Mouse (Mus musculus): ENCODE results near the gene Nek10. TPM values are rescaled to one million over a fixed set of nuclear protein-coding genes. Genes with fewer than 3 reads are reported as not detected.
A peak's percentile ranks its signal among the peaks of the same experiment; 100 is the strongest.

Nek10 gene
- total RNA-seq, 1 experiment = 0.67 TPM

DNA sequence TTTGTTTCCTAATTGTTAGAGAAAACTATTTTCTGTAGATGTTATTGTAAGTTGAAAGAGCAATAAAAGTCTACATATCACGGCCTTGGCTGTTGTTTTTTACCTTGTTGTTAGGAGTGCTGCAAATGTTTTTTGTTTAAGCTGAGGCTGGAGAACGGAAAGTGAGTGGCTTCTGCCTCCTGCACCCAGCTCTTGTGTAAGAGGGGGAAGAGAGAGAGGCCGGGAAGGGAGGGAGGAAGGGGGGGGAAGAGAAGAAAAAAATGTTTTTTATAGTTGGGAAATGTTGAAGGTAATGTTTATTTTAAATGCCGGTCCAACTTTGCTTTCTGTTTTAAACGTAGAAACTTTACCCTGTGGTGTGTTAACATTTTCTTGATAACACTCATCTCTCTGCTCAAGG, 3.4 kb upstream of the Nek10 start:
- TF ChIP-seq ZC3H11A (IDR thresholded peaks at IDR 0.05; ENCODE audit: borderline replicate concordance, low read depth, low read length) (no peak), HCFC1 (IDR thresholded peaks at IDR 0.05; ENCODE audit: borderline replicate concordance, insufficient read depth, low read length) (no peak), MAFK (IDR thresholded peaks at IDR 0.05; ENCODE audit: insufficient read depth, low read depth, low read length) (no peak)
- in situ Hi-C loops (cut with MboI; ENCODE audit: low sequenced_read_pairs in 2 of 2, unreplicated experiment in 2 of 2) = no loop called here
- no peak overlapping the region for H3K27ac ChIP-seq (ENCODE audit: insufficient read depth, low read depth, low read length, poor library complexity, severe bottlenecking)
- no peak for DNase-seq (ENCODE audit: low read depth, low spot score)
- no peaks in the 10 kb centered on the region for H3K36me3 ChIP-seq (ENCODE audit: control insufficient read depth, insufficient read depth, low read length, poor library complexity, severe bottlenecking)
- no peaks in the 10 kb centered on the region for H3K4me1 ChIP-seq (ENCODE audit: control insufficient read depth in 2 of 2, insufficient read depth in 2 of 2, low read length in 2 of 2, poor library complexity in 1 of 2)
- no peak overlapping the region for H3K9ac ChIP-seq (ENCODE audit: insufficient read depth, low read depth, low read length, poor library complexity, severe bottlenecking)
- no peak overlapping the region for H3K4me3 ChIP-seq (ENCODE audit: insufficient read depth in 1 of 2, low read depth in 1 of 2, low read length in 2 of 2, poor library complexity in 1 of 2, severe bottlenecking in 1 of 2)
- H3K9me3 ChIP-seq (ENCODE audit: control insufficient read depth, insufficient read depth, low read depth, low read length) = no peaks in the 10 kb centered on the region

DNA sequence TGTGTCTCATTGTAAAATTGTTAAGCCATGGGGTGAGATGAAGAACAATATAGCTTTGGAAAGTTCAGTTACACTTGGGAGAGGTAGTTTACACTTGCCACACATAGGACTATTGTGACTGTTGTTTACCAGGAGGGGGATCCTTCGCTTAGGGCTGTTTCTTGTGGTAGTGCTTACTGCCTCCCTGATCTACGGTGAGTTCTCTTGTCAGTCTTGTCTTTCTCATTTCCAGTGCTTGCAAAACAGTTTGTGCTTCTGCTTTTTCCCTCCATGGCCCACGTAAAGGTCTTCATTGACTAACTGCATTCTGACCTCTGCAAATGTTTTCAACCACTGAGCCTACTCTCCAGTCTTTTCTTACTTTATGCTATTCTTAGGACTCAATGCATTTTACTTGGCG, 2.9 kb upstream of the Nek10 start:
- DNase-seq (ENCODE audit: low read depth, low spot score) = no peak
- H3K27ac ChIP-seq (ENCODE audit: insufficient read depth, low read depth, low read length, poor library complexity, severe bottlenecking) = no peak overlapping the region
- H3K36me3 ChIP-seq (ENCODE audit: control insufficient read depth, insufficient read depth, low read length, poor library complexity, severe bottlenecking) = no peaks in the 10 kb centered on the region
- in situ Hi-C loops (cut with MboI; ENCODE audit: low sequenced_read_pairs in 2 of 2, unreplicated experiment in 2 of 2) = no loop called here
- TF ChIP-seq ZNF384 (IDR thresholded peaks at IDR 0.05; ENCODE audit: low read depth, low read length) (no peak), CHD2 (IDR thresholded peaks at IDR 0.05; ENCODE audit: low read depth, low read length) (no peak), MAFK (IDR thresholded peaks at IDR 0.05; ENCODE audit: insufficient read depth, low read depth, low read length) (no peak), ZC3H11A (IDR thresholded peaks at IDR 0.05; ENCODE audit: borderline replicate concordance, low read depth, low read length) (no peak), HCFC1 (IDR thresholded peaks at IDR 0.05; ENCODE audit: borderline replicate concordance, insufficient read depth, low read length) (no peak)
- H3K4me1 ChIP-seq (ENCODE audit: control insufficient read depth in 2 of 2, insufficient read depth in 2 of 2, low read length in 2 of 2, poor library complexity in 1 of 2) = no peaks in the 10 kb centered on the region
- no peak overlapping the region for H3K9ac ChIP-seq (ENCODE audit: insufficient read depth, low read depth, low read length, poor library complexity, severe bottlenecking)
- no peak overlapping the region for H3K4me3 ChIP-seq (ENCODE audit: insufficient read depth in 1 of 2, low read depth in 1 of 2, low read length in 2 of 2, poor library complexity in 1 of 2, severe bottlenecking in 1 of 2)
- H3K9me3 ChIP-seq (ENCODE audit: control insufficient read depth, insufficient read depth, low read depth, low read length) = no peaks in the 10 kb centered on the region

DNA sequence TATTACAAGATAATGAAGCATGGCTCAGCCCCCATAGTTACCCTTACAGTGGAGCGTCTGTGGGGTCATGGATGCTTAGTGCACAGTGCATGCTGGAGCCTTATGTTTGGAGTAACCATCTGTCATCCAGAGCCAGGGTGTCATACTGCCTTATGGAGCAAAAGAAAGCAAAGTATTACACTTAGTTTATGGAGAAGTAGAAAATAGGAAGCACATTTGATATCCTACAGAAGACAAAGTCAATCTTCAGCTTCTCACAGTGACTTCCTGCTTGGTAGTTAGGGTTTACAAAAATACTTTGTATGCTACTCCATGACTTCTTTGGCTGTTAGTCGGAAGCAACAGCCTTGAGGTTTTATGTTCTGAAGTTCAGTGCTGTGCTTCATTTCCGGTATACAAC, 2.4 kb upstream of the Nek10 start:
- no peak overlapping the region for H3K9ac ChIP-seq (ENCODE audit: insufficient read depth, low read depth, low read length, poor library complexity, severe bottlenecking)
- TF ChIP-seq HCFC1 (IDR thresholded peaks at IDR 0.05; ENCODE audit: borderline replicate concordance, insufficient read depth, low read length) (no peak), ZNF384 (IDR thresholded peaks at IDR 0.05; ENCODE audit: low read depth, low read length) (no peak), MAFK (IDR thresholded peaks at IDR 0.05; ENCODE audit: insufficient read depth, low read depth, low read length) (no peak), CHD2 (IDR thresholded peaks at IDR 0.05; ENCODE audit: low read depth, low read length) (no peak)
- no peaks in the 10 kb centered on the region for H3K4me1 ChIP-seq (ENCODE audit: control insufficient read depth in 2 of 2, insufficient read depth in 2 of 2, low read length in 2 of 2, poor library complexity in 1 of 2)
- no peaks in the 10 kb centered on the region for H3K36me3 ChIP-seq (ENCODE audit: control insufficient read depth, insufficient read depth, low read length, poor library complexity, severe bottlenecking)
- H3K9me3 ChIP-seq (ENCODE audit: control insufficient read depth, insufficient read depth, low read depth, low read length) = no peaks in the 10 kb centered on the region
- in situ Hi-C loops (cut with MboI; ENCODE audit: low sequenced_read_pairs in 2 of 2, unreplicated experiment in 2 of 2) = no loop called here
- no peak overlapping the region for H3K27ac ChIP-seq (ENCODE audit: insufficient read depth, low read depth, low read length, poor library complexity, severe bottlenecking)
- no peak for DNase-seq (ENCODE audit: low read depth, low spot score)
- H3K4me3 ChIP-seq (ENCODE audit: insufficient read depth in 1 of 2, low read depth in 1 of 2, low read length in 2 of 2, poor library complexity in 1 of 2, severe bottlenecking in 1 of 2) = no peak overlapping the region

DNA sequence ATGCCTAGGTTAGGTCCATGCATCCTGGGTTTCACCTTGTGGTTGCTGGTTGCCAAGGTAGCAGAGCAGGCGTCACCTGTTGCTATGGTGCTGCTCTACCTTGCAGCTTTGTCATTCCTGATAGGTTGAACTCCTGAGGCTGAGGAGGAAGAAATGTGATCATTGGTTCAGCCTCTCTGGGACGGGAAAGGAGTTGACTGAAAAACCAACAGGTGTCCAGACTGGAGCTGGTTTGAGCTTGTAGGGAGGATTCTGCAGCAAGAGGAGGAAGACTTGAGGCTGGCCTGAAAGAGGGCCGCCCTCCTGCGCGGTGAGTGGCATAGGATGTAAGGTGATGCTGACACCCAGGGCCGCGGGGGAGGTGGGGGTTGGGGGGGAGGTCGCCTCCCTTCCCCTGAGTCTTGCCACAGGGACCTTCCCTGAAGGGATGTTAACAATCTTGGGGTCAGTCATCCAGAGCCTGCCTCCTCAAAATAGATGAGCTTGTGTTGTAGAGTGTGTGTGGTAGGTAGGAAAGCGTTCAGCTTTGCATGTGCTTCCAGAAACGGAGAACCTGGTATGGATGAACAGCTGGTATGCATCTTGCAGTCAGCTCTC, 804 bp downstream of the Nek10 start:
- H3K9ac ChIP-seq (ENCODE audit: insufficient read depth, low read depth, low read length, poor library complexity, severe bottlenecking) = no peak overlapping the region
- no peak overlapping the region for H3K27ac ChIP-seq (ENCODE audit: insufficient read depth, low read depth, low read length, poor library complexity, severe bottlenecking)
- DNase-seq (ENCODE audit: low read depth, low spot score) = peak; percentile 48
- in situ Hi-C loops (cut with MboI; ENCODE audit: low sequenced_read_pairs in 2 of 2, unreplicated experiment in 2 of 2) = no loop called here
- no peaks in the 10 kb centered on the region for H3K36me3 ChIP-seq (ENCODE audit: control insufficient read depth, insufficient read depth, low read length, poor library complexity, severe bottlenecking)
- TF ChIP-seq MAFK (IDR thresholded peaks at IDR 0.05; ENCODE audit: insufficient read depth, low read depth, low read length) (no peak), HCFC1 (IDR thresholded peaks at IDR 0.05; ENCODE audit: borderline replicate concordance, insufficient read depth, low read length) (no peak), ZC3H11A (IDR thresholded peaks at IDR 0.05; ENCODE audit: borderline replicate concordance, low read depth, low read length) (no peak), CHD2 (IDR thresholded peaks at IDR 0.05; ENCODE audit: low read depth, low read length) (peak; percentile 53), ZNF384 (IDR thresholded peaks at IDR 0.05; ENCODE audit: low read depth, low read length) (no peak)
- H3K9me3 ChIP-seq (ENCODE audit: control insufficient read depth, insufficient read depth, low read depth, low read length) = no peaks in the 10 kb centered on the region
- H3K4me1 ChIP-seq (ENCODE audit: control insufficient read depth in 2 of 2, insufficient read depth in 2 of 2, low read length in 2 of 2, poor library complexity in 1 of 2) = no peaks in the 10 kb centered on the region
- no peak overlapping the region for H3K4me3 ChIP-seq (ENCODE audit: insufficient read depth in 1 of 2, low read depth in 1 of 2, low read length in 2 of 2, poor library complexity in 1 of 2, severe bottlenecking in 1 of 2)
